Mouse (Mus musculus) heart, embryonic 12.5 days (tissue): ENCODE data around the gene Tmed9. TPM values are rescaled to one million over a fixed set of nuclear protein-coding genes. Genes with fewer than 3 reads are reported as not detected.

Experiments used
- ATAC-seq: fragments of 200-750 bp; cut with Nextera tagmentation; 2 replicates; pipeline ENCODE4 v1.8.0; 2017; ENCODE audit warnings: moderate TSS enrichment, moderate library complexity; ENCODE audit not compliant: insufficient number of reproducible peaks, low FRiP score
- H3K27ac ChIP-seq: fragments of 300-500 bp; sonication (generic); 2 replicates; pipeline ENCODE4 v1.5.1; 2016; ENCODE audit warnings: mild to moderate bottlenecking, moderate library complexity; ENCODE audit not compliant: poor library complexity, severe bottlenecking
- H3K27me3 ChIP-seq: fragments of 300-500 bp; sonication (generic); replicated peaks from 2 replicates; pipeline ENCODE4 v1.6.1; 2016; ENCODE audit warnings: mild to moderate bottlenecking, moderate library complexity
- H3K36me3 ChIP-seq: fragments of 300-500 bp; sonication (generic); 2 replicates; pipeline ENCODE4 v1.6.1; 2016; ENCODE audit warnings: mild to moderate bottlenecking, moderate library complexity
- H3K4me1 ChIP-seq: fragments of 300-500 bp; sonication (generic); replicated peaks from 2 replicates; pipeline ENCODE4 v1.6.1; 2016; ENCODE audit warnings: mild to moderate bottlenecking
- H3K4me2 ChIP-seq: fragments of 300-500 bp; sonication (generic); 2 replicates; pipeline ENCODE4 v1.6.1; 2016; ENCODE audit warnings: mild to moderate bottlenecking, moderate library complexity
- H3K4me3 ChIP-seq: fragments of 300-500 bp; sonication (generic); 2 replicates; pipeline ENCODE4 v1.5.1; 2016; ENCODE audit warnings: mild to moderate bottlenecking
- H3K9ac ChIP-seq: fragments of 300-500 bp; sonication (generic); 2 replicates; pipeline ENCODE4 v1.6.1; 2016; ENCODE audit warnings: mild to moderate bottlenecking, moderate library complexity
- H3K9me3 ChIP-seq: fragments of 300-500 bp; sonication (generic); replicated peaks from 2 replicates; pipeline ENCODE4 v1.6.1; 2016; ENCODE audit warnings: mild to moderate bottlenecking, moderate library complexity
- WGBS: fragments of 180-500 bp; shearing (Covaris S2); methylation state at CpG from one replicate; pipeline ENCODE4 v1.1.7; 2016; 5-methylcytosine and 5-hydroxymethylcytosine counted together
- polyA plus RNA-seq: library from polyadenylated mRNA; unstranded; fragments of >200 nt; fragmentation: Nextera tagmentation; extraction: Ambion mirVana; gene quantifications from 2 replicates; pipeline ENCODE4 v1.2.1, GENCODE M21; 2016

Tmed9 gene
- polyA plus RNA-seq, 1 experiment from 2014 or later: 133 TPM

- no peak overlapping the region for H3K9ac ChIP-seq
- H3K4me1 ChIP-seq: peaks cover 4% of the 10 kb centered on the region; the same call in 1 of the 2 replicates
- ATAC-seq: no peak
- H3K36me3 ChIP-seq: peaks cover 82% of the 10 kb centered on the region
- no peak overlapping the region for H3K4me3 ChIP-seq
- 82% methylated on average over 2 of the region's 2 CpGs for WGBS
- H3K9me3 ChIP-seq: no peaks in the 10 kb centered on the region
- no peak overlapping the region for H3K27ac ChIP-seq
- H3K4me2 ChIP-seq: no peak overlapping the region
- no peaks in the 10 kb centered on the region for H3K27me3 ChIP-seq
Observed at GRCm38 (mm10) chr13:55540933-55541332, 32.6 kb upstream of the Tmed9 start.

GRCm38 (mm10) chr13:55542891-55543290 is 30.6 kb upstream of the Tmed9 start:
- no peak for ATAC-seq
- peaks cover 99% of the 10 kb centered on the region for H3K36me3 ChIP-seq
- WGBS: 94% methylated on average over 4 of the region's 4 CpGs

GRCm38 (mm10) chr13:55543447-55543846 is 30.1 kb upstream of the Tmed9 start:
- WGBS: 84% methylated on average over 8 of the region's 8 CpGs
- Histone ChIP-seq H3K9me3 (no peaks in the 10 kb centered on the region), H3K27ac (no peak overlapping the region), H3K4me3 (no peak overlapping the region), H3K4me2 (no peak overlapping the region), H3K27me3 (no peaks in the 10 kb centered on the region), H3K36me3 (peaks cover 100% of the 10 kb centered on the region), H3K4me1 (no peaks in the 10 kb centered on the region), H3K9ac (no peak overlapping the region)
- no peak for ATAC-seq

More at GRCm38 (mm10) chr13:55542891-55543290, 30.6 kb upstream of the Tmed9 start:
- no peaks in the 10 kb centered on the region for H3K27me3 ChIP-seq
- H3K9me3 ChIP-seq: no peaks in the 10 kb centered on the region
- H3K4me2 ChIP-seq: no peak overlapping the region
- no peak overlapping the region for H3K27ac ChIP-seq
- no peak overlapping the region for H3K4me3 ChIP-seq
- H3K4me1 ChIP-seq: no peaks in the 10 kb centered on the region
- H3K9ac ChIP-seq: no peak overlapping the region

- ATAC-seq: no peak
- Histone ChIP-seq H3K4me1 (no peaks in the 10 kb centered on the region), H3K36me3 (peaks cover 100% of the 10 kb centered on the region), H3K27ac (no peak overlapping the region), H3K9me3 (no peaks in the 10 kb centered on the region), H3K27me3 (no peaks in the 10 kb centered on the region), H3K4me3 (no peak overlapping the region), H3K9ac (no peak overlapping the region), H3K4me2 (no peak overlapping the region)
- WGBS: 78% methylated on average over 6 of the region's 6 CpGs
Observed at GRCm38 (mm10) chr13:55544792-55545191, 28.7 kb upstream of the Tmed9 start.

GRCm38 (mm10) chr13:55547916-55548315 is 25.6 kb upstream of the Tmed9 start:
- no peak overlapping the region for H3K4me3 ChIP-seq
- no peaks in the 10 kb centered on the region for H3K27me3 ChIP-seq
- H3K4me2 ChIP-seq: no peak overlapping the region
- H3K9ac ChIP-seq: no peak overlapping the region
- H3K36me3 ChIP-seq: peaks cover 95% of the 10 kb centered on the region
- WGBS: 92% methylated on average over 2 of the region's 2 CpGs
- no peaks in the 10 kb centered on the region for H3K4me1 ChIP-seq
- no peak overlapping the region for H3K27ac ChIP-seq
- ATAC-seq: no peak
- H3K9me3 ChIP-seq: no peaks in the 10 kb centered on the region

GRCm38 (mm10) chr13:55548426-55548825 is 25.1 kb upstream of the Tmed9 start:
- no peak overlapping the region for H3K4me3 ChIP-seq
- H3K27ac ChIP-seq: no peak overlapping the region
- no peak for ATAC-seq
- no peaks in the 10 kb centered on the region for H3K9me3 ChIP-seq
- WGBS: 83% methylated on average over 5 of the region's 5 CpGs
- H3K9ac ChIP-seq: no peak overlapping the region
- no peaks in the 10 kb centered on the region for H3K4me1 ChIP-seq
- no peak overlapping the region for H3K4me2 ChIP-seq
- H3K27me3 ChIP-seq: no peaks in the 10 kb centered on the region
- peaks cover 94% of the 10 kb centered on the region for H3K36me3 ChIP-seq

- WGBS: 81% methylated on average over 15 of the region's 15 CpGs
- ATAC-seq: no peak
- no peak overlapping the region for H3K27ac ChIP-seq
- no peak overlapping the region for H3K4me2 ChIP-seq
- H3K36me3 ChIP-seq: peaks cover 93% of the 10 kb centered on the region
- no peak overlapping the region for H3K9ac ChIP-seq
- H3K27me3 ChIP-seq: no peaks in the 10 kb centered on the region
- H3K4me3 ChIP-seq: no peak overlapping the region
- no peaks in the 10 kb centered on the region for H3K9me3 ChIP-seq
- H3K4me1 ChIP-seq: no peaks in the 10 kb centered on the region
Observed at GRCm38 (mm10) chr13:55549061-55549460, 24.5 kb upstream of the Tmed9 start.

GRCm38 (mm10) chr13:55555921-55556320 is 17.6 kb upstream of the Tmed9 start:
- 90% methylated on average over 9 of the region's 9 CpGs for WGBS
- peaks cover 44% of the 10 kb centered on the region for H3K36me3 ChIP-seq
- no peaks in the 10 kb centered on the region for H3K4me1 ChIP-seq
- no peak overlapping the region for H3K4me2 ChIP-seq
- ATAC-seq: no peak
- H3K27me3 ChIP-seq: no peaks in the 10 kb centered on the region
- no peaks in the 10 kb centered on the region for H3K9me3 ChIP-seq
- H3K9ac ChIP-seq: no peak overlapping the region
- no peak overlapping the region for H3K27ac ChIP-seq
- H3K4me3 ChIP-seq: no peak overlapping the region

GRCm38 (mm10) chr13:55557499-55557898 is 16.0 kb upstream of the Tmed9 start:
- H3K36me3 ChIP-seq: peaks cover 33% of the 10 kb centered on the region

GRCm38 (mm10) chr13:55563266-55563879 is 10.2 kb upstream of the Tmed9 start:
- H3K27me3 ChIP-seq: no peaks in the 10 kb centered on the region
- no peak overlapping the region for H3K4me3 ChIP-seq
- H3K9me3 ChIP-seq: no peaks in the 10 kb centered on the region
- WGBS: 87% methylated on average over 7 of the region's 7 CpGs
- H3K4me2 ChIP-seq: no peak overlapping the region
- H3K36me3 ChIP-seq: peaks cover 23% of the 10 kb centered on the region
- H3K9ac ChIP-seq: no peak overlapping the region
- ATAC-seq: no peak
- 0 out of 2 replicates have a peak, but pooled peaks cover 5% of the 10 kb centered on the region for H3K4me1 ChIP-seq
- H3K27ac ChIP-seq: no peak overlapping the region

More at GRCm38 (mm10) chr13:55557499-55557898, 16.0 kb upstream of the Tmed9 start:
- WGBS: 84% methylated on average over 6 of the region's 6 CpGs
- H3K9ac ChIP-seq: no peak overlapping the region
- H3K4me3 ChIP-seq: no peak overlapping the region
- no peak overlapping the region for H3K4me2 ChIP-seq
- H3K9me3 ChIP-seq: no peaks in the 10 kb centered on the region
- H3K27me3 ChIP-seq: no peaks in the 10 kb centered on the region
- ATAC-seq: no peak
- no peaks in the 10 kb centered on the region for H3K4me1 ChIP-seq
- H3K27ac ChIP-seq: no peak overlapping the region

- H3K4me1 ChIP-seq: peaks cover 17% of the 10 kb centered on the region
- no peak overlapping the region for H3K4me3 ChIP-seq
- H3K27ac ChIP-seq: no peak overlapping the region
- H3K27me3 ChIP-seq: no peaks in the 10 kb centered on the region
- H3K9me3 ChIP-seq: no peaks in the 10 kb centered on the region
- 87% methylated on average over 6 of the region's 6 CpGs for WGBS
- no peak overlapping the region for H3K9ac ChIP-seq
- H3K36me3 ChIP-seq: peaks cover 25% of the 10 kb centered on the region
- H3K4me2 ChIP-seq: no peak overlapping the region
- ATAC-seq: no peak
Observed at GRCm38 (mm10) chr13:55567001-55567400, 6.5 kb upstream of the Tmed9 start.

- no peak overlapping the region for H3K4me3 ChIP-seq
- no peak overlapping the region for H3K9ac ChIP-seq
- peaks cover 22% of the 10 kb centered on the region for H3K4me1 ChIP-seq
- H3K4me2 ChIP-seq: no peak overlapping the region
- no peaks in the 10 kb centered on the region for H3K9me3 ChIP-seq
- no peak for ATAC-seq
- H3K27ac ChIP-seq: no peak overlapping the region
- 85% methylated on average over 2 of the region's 2 CpGs for WGBS
- H3K27me3 ChIP-seq: no peaks in the 10 kb centered on the region
- H3K36me3 ChIP-seq: peaks cover 25% of the 10 kb centered on the region
Observed at GRCm38 (mm10) chr13:55567949-55568348, 5.6 kb upstream of the Tmed9 start.
